ENCODE assay signal across 8 mouse cellular contexts in the genomic region with DNA sequence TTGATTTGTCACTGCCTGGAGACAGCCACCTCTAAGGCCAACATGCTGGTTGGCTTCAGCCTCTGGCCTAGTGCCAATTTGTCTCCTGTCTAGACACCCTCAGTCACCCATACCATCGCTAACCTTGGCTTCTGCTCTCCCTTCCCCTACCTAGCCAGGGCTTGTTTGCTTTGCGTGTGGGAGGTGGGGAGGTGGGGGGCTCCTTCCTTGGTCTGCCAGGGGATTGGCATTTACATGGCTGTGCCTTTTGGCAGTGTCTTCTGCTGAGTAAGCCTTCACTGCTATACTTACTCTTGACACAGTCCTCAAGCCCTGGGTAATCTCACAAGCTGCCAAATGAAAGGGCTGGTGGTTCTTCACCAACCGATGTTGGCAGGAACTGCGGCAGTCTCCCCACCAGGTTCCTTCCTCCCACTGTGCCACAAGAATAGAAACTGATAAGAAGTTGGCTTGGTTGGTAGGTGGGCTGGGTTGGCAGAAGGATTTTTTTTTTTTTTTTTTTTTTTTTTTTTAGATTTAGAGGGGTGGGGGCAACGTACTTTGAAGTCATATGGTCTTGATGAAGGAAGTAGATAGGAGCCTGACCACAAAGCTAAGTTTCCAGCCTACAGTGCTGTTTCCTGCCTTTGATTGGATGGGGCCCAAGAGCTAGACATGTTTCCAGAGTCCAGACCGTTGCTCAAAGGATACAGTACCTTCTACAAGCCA. TPM values are rescaled to one million over a fixed set of nuclear protein-coding genes. Genes with fewer than 3 reads are reported as not detected.
DNase-seq lines count a peak whose midpoint lies in the region; ATAC-seq lines count a peak whose summit lies in the region.

No protein-coding gene starts in this region.

- H3K9me3 ChIP-seq in limb, embryonic 15.5 days, result no peaks in the 10 kb centered on the region

- peak; percentile 69 for DNase-seq in layer of hippocampus, adult 11-12 months (ENCODE audit: low spot score)
- no peak for DNase-seq in layer of hippocampus, postnatal 25 days (ENCODE audit: extremely low spot score in 1 of 2, low spot score in 1 of 2)
- peak; percentile 39 to 57 for DNase-seq in adrenal gland, postnatal 36 days
- DNase-seq in frontal cortex, postnatal 14 days (ENCODE audit: low spot score in 2 of 2), result peak; percentile 54 to 76
- DNase-seq in kidney, adult 18-20 months, result peak; percentile 56
- DNase-seq in right cerebral cortex, adult 2 months (ENCODE audit: low spot score in 2 of 2), result peak; percentile 65 to 73
- no peak for DNase-seq in yolk sac, embryonic 10.5 days (ENCODE audit: low spot score)

- H3K4me3 ChIP-seq in limb, embryonic 15.5 days, result no peak overlapping the region

- H3K4me1 ChIP-seq in limb, embryonic 15.5 days, result peaks cover 40% of the 10 kb centered on the region

- H3K4me2 ChIP-seq in limb, embryonic 15.5 days, result no peak overlapping the region

- H3K27ac ChIP-seq in limb, embryonic 15.5 days, result peak overlapping the region; percentile 48

- H3K36me3 ChIP-seq in limb, embryonic 15.5 days, result peaks cover 5% of the 10 kb centered on the region; the same call in 1 of the 2 replicates

- H3K27me3 ChIP-seq in limb, embryonic 15.5 days, result no peaks in the 10 kb centered on the region

- no peak overlapping the region for H3K9ac ChIP-seq in limb, embryonic 15.5 days

- 54% methylated on average over 6 of the region's 6 CpGs for WGBS in limb, embryonic 15.5 days

- ATAC-seq in limb, embryonic 15.5 days (ENCODE audit: insufficient number of reproducible peaks, low FRiP score, low TSS enrichment, low read depth), result peak; percentile 49; the same call in 1 of the 2 replicates

RNA-seq across cellular contexts. Expression of gene St3gal2, which starts 19.3 kb away (rescaled TPM):
- 100 to 1,000 TPM in 1 of 2 experiments, 10 to 100 TPM in 1; 95.8 to 101 TPM for total RNA-seq in layer of hippocampus, postnatal 25 days (2021)
- 10 to 100 TPM; 22.1 to 23.3 TPM for total RNA-seq in adrenal gland, postnatal 36 days (2021)
- 29.6 and 32.6 TPM in 2 replicates for polyA plus RNA-seq in limb, embryonic 15.5 days (2015; fragmentation: Nextera tagmentation; extraction: Ambion mirVana)

RNA-seq across cellular contexts. Expression of gene Fuk, which starts 36.7 kb away (rescaled TPM):
- 10 to 100 TPM; 20.9 to 23.1 TPM for total RNA-seq in layer of hippocampus, postnatal 25 days (2021)
- 1 to 10 TPM; 9.4 to 9.5 TPM for total RNA-seq in adrenal gland, postnatal 36 days (2021)
- 10.9 and 12.2 TPM in 2 replicates for polyA plus RNA-seq in limb, embryonic 15.5 days (2015; fragmentation: Nextera tagmentation; extraction: Ambion mirVana)

RNA-seq across cellular contexts. Expression of gene Ddx19a, which starts 58.6 kb away (rescaled TPM):
- 10 to 100 TPM; 26.4 to 32.6 TPM for total RNA-seq in layer of hippocampus, postnatal 25 days (2021)
- 10 to 100 TPM; 44.1 to 46.8 TPM for total RNA-seq in adrenal gland, postnatal 36 days (2021)
- 12.4 and 15.9 TPM in 2 replicates for polyA plus RNA-seq in limb, embryonic 15.5 days (2015; fragmentation: Nextera tagmentation; extraction: Ambion mirVana)

Comparison
In these comparisons a context has a peak if more than half of its experiments do, and no peak if none do; other contexts are left out.
1. DNase-seq: peak in layer of hippocampus, adult 11-12 months (single experiment), adrenal gland, postnatal 36 days (2 of 2), frontal cortex, postnatal 14 days (2 of 2), kidney, adult 18-20 months (single experiment) and right cerebral cortex, adult 2 months (2 of 2); none in layer of hippocampus, postnatal 25 days (0 of 2) and yolk sac, embryonic 10.5 days (single experiment).